Mouse (Mus musculus) effector memory CD4-positive, alpha-beta T cell, adult 7 months (primary cell): ENCODE results near the gene Olfr1265. TPM values are rescaled to one million over a fixed set of nuclear protein-coding genes. Genes with fewer than 3 reads are reported as not detected.

Experiments
- polyA plus RNA-seq: library from polyadenylated mRNA; unstranded; fragments of 100-300 nt; shearing (Covaris generic); gene quantifications from one replicate; pipeline ENCODE4 v1.2.1, GENCODE M21; 2017

Olfr1265 gene
- not detected for polyA plus RNA-seq

DNA sequence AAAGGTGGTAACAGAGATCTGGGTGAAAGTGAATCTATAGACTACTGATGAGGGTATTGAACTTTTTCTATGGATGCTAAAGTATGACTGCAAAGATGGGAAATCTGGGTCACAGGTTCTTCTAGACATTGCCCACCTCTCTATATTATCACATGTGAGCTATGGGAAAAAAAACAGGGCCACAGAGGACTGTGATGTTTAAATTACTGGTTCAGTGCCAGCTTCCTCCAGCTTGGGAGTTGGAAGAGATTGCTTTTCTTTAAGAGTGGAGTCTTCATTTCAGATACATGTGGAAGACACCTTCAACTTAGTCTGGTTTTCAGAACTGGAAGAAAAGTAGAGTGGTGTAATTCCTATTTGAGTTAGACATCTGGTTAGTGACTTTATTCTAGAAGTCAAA is at the start of gene Olfr1265:
TSS of gene Olfr1265 (plus strand) at position 301 of the 400 bp plus-strand sequence.

DNA sequence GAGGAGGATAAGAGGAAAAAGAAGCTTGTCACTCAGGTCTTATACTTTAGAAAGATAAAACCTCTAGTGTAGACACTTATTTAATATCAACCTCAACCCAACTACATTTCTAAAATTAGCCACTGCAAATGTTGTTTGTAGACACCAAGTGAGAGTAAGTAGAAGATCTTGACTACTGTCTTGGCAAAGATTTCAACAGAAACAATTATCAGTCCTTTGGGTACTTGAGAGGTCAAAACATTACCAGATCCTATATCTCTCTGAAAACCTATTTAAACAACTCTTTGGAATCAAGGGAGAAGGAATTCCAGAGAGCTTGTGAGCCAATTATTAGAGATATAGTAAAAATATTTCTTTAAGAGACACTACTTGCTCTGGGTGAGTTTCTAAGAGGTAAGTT is 44.2 kb upstream of the Olfr1265 start, which contains the start of gene Olfr1261:
TSS of gene Olfr1261 (plus strand) at position 301 of the 400 bp plus-strand sequence.

GRCm38 (mm10) chr2:89999845-90000244 is 35.3 kb upstream of the Olfr1265 start, which contains the start of gene Olfr1262:
Olfr1262 (plus strand) TSS chr2:90000145.

GRCm38 (mm10) chr2:90011831-90012230 is 23.3 kb upstream of the Olfr1265 start, which contains the start of gene Olfr1263:
Olfr1263 (plus strand) TSS chr2:90012131.

DNA sequence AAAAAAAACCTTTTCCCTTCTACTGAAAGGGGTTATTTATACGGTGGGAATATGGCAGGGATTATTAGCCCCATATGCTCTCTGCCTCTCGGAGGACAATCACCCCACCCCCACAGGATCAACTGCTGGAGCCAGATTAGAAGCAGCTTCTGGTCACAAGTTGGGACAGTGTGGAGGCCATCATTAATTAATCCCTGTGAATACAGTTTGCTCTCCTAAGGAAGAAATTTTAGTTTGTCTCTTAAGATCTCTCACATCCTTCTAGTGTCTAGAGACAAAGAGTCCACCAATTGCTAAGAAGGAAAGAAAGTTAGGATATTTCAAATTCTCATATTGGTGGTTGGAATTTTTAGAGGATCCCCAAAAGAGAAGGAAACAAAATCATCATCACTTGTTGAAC is 9.7 kb upstream of the Olfr1265 start, which contains the start of gene Olfr1264:
TSS of gene Olfr1264 (minus strand) at position 101 of the 400 bp plus-strand sequence.

DNA sequence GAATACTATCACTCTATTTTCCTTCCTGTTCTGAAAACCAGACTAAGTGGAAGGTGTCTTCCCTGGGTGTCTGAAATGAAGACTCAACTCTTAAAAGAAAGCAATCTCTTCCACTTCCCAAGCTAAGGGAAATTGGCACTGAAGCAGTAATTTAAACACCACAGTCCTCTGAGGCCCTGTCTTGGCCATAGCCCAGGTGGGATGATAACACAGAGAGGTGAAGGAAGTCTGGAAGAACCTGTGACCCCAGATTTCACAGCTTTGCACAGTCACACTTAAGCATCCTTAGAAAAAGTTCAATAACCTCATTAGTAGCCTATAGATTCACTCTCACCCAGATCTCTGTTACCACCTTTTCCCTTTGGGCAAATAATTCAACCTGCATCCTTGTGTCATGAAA is 28.4 kb downstream of the Olfr1265 start, which contains the start of gene Olfr140:
TSS of gene Olfr140 (minus strand) at position 101 of the 400 bp plus-strand sequence.

Other genes starting within 250 kb of the Olfr1265 start
- not detected for gene Olfr1254, start 241.7 kb upstream of the Olfr1265 start, polyA plus RNA-seq
- not detected for gene Olfr1255, start 223.3 kb upstream of the Olfr1265 start, polyA plus RNA-seq
- gene Olfr1256, start 193.8 kb upstream of the Olfr1265 start, polyA plus RNA-seq: not detected
- not detected for gene Olfr48, start 187.1 kb upstream of the Olfr1265 start, polyA plus RNA-seq
- gene Olfr1257, start 156.9 kb upstream of the Olfr1265 start, polyA plus RNA-seq: not detected
- 0.05 TPM for gene Olfr1258, start 108.0 kb upstream of the Olfr1265 start, polyA plus RNA-seq
- not detected for gene Olfr1259, start 86.7 kb upstream of the Olfr1265 start, polyA plus RNA-seq
- 0.09 TPM for gene Olfr1260, start 61.0 kb upstream of the Olfr1265 start, polyA plus RNA-seq
- gene Olfr1261, start 44.1 kb upstream of the Olfr1265 start, polyA plus RNA-seq: not detected
- gene Olfr1262, start 35.2 kb upstream of the Olfr1265 start, polyA plus RNA-seq: not detected
- gene Olfr1263, start 23.2 kb upstream of the Olfr1265 start, polyA plus RNA-seq: 0.30 TPM
- gene Olfr1264, start 9.8 kb upstream of the Olfr1265 start, polyA plus RNA-seq: 0.11 TPM
- gene Olfr140, start 28.3 kb downstream of the Olfr1265 start, polyA plus RNA-seq: not detected
- 0.12 TPM for gene Olfr1269, start 86.1 kb downstream of the Olfr1265 start, polyA plus RNA-seq
- gene Olfr32, start 107.0 kb downstream of the Olfr1265 start, polyA plus RNA-seq: not detected
- not detected for gene Olfr1270, start 117.8 kb downstream of the Olfr1265 start, polyA plus RNA-seq
- gene Olfr1506, start 189.2 kb downstream of the Olfr1265 start, polyA plus RNA-seq: not detected
- gene Olfr142, start 222.3 kb downstream of the Olfr1265 start, polyA plus RNA-seq: not detected
- gene Olfr1271, start 235.7 kb downstream of the Olfr1265 start, polyA plus RNA-seq: 0.15 TPM